Mouse (Mus musculus) neural tube, embryonic 14.5 days (tissue): ENCODE results near the gene Ppfibp1. TPM values are rescaled to one million over a fixed set of nuclear protein-coding genes. Genes with fewer than 3 reads are reported as not detected.

ENCODE experiments used
- polyA plus RNA-seq: library from polyadenylated mRNA; unstranded; fragments of >200 nt; fragmentation: Nextera tagmentation; extraction: Ambion mirVana; gene quantifications from 2 replicates; pipeline ENCODE4 v1.2.1, GENCODE M21; 2014

Gene Ppfibp1
- polyA plus RNA-seq, 1 experiment from 2014 or later, result 8.5 TPM

Other genes starting within 250 kb of the Ppfibp1 start
- 119 and 122 TPM in 2 replicates for gene Med21, start 245.9 kb upstream of the Ppfibp1 start, polyA plus RNA-seq
- gene Tm7sf3, start 245.7 kb upstream of the Ppfibp1 start, polyA plus RNA-seq, result 31.8 and 35.5 TPM in 2 replicates
- 13.9 and 18.2 TPM in 2 replicates for gene Stk38l, start 163.5 kb upstream of the Ppfibp1 start, polyA plus RNA-seq
- 3.2 and 3.7 TPM in 2 replicates for gene Arntl2, start 92.4 kb upstream of the Ppfibp1 start, polyA plus RNA-seq
- not detected in 2 replicates for gene Smco2, start 38.4 kb upstream of the Ppfibp1 start, polyA plus RNA-seq
- gene 1700034J05Rik, start 65.9 kb downstream of the Ppfibp1 start, polyA plus RNA-seq, result 0.12 TPM in 1 of 2 replicates, not detected in the other
- gene Rep15, start 144.1 kb downstream of the Ppfibp1 start, polyA plus RNA-seq, result 0.60 and 0.79 TPM in 2 replicates
- 66.2 and 82.3 TPM in 2 replicates for gene Mrps35, start 154.3 kb downstream of the Ppfibp1 start, polyA plus RNA-seq
- 0.66 and 1.1 TPM in 2 replicates for gene Mansc4, start 198.5 kb downstream of the Ppfibp1 start, polyA plus RNA-seq
- 9.7 and 10.3 TPM in 2 replicates for gene Klhl42, start 202.9 kb downstream of the Ppfibp1 start, polyA plus RNA-seq